Mouse (Mus musculus): ENCODE data around the gene Pitx3.
"Not testable (repeated sequence)": the region's sequence is repeated elsewhere in the genome, so short reads cannot be mapped to it uniquely, and the experiment has no call there.

Gene Pitx3

DNA sequence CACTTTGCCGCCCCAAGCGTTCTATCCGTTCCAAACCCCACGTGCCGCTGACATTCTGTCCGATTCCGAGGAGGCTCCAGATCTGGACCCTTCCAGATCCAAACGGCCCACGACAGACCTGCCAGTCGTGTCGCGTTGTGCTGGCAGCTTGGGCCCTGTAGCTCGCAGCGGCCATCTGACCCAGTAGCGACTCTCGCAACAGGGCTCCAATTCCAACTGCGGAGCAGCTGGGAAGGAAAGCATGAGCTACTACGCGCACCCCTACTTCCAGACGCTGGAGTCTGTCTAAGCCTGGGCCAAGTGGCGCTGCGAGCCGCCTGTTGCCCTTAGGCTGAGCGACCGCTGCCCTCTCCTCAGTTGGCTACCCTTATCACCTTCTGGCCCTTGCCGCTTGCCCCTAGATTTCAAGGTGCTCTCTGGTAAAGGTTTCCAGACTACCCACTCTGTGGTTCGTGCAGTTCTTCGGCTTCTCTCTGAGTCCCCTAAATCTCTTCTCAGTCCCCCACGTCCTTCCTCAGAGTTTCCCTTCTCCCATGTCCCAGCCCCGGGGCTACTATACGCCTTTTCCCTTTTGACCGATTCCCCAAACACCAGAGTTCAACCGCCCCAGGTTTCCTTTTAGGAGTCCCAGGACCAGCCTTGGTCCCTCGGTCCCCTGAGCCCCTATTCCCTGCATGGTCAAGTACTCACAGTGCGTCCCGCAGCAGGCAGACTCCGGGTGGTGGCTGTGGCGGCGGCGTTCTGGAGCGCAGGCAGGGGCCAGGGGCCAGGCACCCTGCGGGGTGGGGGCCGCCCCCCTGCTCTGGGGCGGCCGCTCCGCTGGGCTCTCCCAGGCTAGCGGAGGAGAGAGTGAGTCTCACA lies at the start of gene Pitx3:
Pitx3 (minus strand) TSS at position 816 of the 861 bp plus-strand sequence.
- peak; percentile 11 for DNase-seq (ENCODE audit: low spot score)

DNA sequence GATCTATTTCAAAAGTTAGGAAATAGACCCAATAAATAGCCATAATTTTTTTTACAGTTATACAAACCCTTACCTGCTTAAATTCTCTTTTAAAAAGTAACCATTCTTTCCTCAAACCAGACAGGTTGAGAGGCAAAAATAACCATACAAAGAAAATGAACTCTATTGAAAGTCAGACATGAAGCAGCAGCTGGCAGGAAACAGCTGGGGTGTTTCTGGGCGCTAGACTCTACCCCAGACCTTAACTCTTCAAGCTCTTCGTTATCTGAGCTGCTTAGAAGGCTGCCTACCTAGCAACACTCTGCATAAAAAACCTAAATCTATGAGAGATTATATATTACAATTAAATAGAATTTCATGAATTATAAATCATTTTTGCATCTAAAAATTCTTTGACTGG lies 39.1 kb upstream of the Pitx3 start:
- DNase-seq (ENCODE audit: low spot score) = no peak

- DNase-seq (ENCODE audit: low spot score) = no peak
Observed at GRCm38 (mm10) chr19:46186611-46187010, 38.5 kb upstream of the Pitx3 start.

DNA sequence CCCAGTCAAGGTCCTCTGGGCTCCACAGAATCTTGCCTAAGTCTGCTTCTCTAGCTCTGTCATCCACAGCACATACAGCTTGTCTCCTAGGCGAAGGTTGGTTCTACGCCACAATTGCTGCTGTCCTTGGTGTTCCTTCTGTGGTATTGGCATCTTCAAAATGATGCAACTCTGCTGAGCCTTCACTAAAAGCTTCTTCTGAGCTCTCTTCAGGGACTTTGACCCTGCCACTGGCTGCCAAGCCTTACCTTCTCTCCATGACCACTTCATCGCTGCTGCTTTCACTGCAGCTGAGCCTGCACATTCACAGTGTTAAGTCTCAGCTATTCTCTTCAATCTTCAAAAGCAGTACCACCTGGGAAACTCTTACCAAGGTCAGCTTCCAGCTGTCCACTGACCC lies 34.1 kb upstream of the Pitx3 start:
- DNase-seq (ENCODE audit: low spot score) = no peak

GRCm38 (mm10) chr19:46180274-46180673 lies 32.1 kb upstream of the Pitx3 start:
- DNase-seq (ENCODE audit: low spot score) = no peak

GRCm38 (mm10) chr19:46177046-46177445 lies 28.9 kb upstream of the Pitx3 start:
- DNase-seq (ENCODE audit: low spot score) = no peak

- no peak for DNase-seq (ENCODE audit: low spot score)
Observed at GRCm38 (mm10) chr19:46175173-46175572, 27.0 kb upstream of the Pitx3 start.

DNA sequence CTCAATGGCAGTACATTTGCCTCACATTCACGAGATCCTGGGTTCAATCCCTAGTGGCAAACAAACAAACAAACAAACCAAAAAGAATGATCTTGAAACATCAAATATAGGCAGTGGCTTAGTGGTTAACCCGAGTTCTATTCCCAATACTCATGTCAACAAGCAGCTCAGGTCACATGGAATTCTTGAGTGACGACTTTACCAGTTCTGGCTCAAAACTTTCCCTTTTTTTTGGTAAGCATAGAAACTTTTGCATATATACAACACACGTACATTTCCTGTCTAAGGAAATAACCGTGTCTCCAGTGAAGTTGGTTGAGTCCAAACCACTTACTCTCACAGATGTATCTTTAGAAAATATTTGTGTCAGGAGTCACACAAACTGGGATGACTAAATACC lies 24.4 kb upstream of the Pitx3 start:
- DNase-seq (ENCODE audit: low spot score) = no peak

GRCm38 (mm10) chr19:46169913-46170312 lies 21.8 kb upstream of the Pitx3 start:
- DNase-seq (ENCODE audit: low spot score) = no peak

- DNase-seq (ENCODE audit: low spot score) = no peak
Observed at GRCm38 (mm10) chr19:46169396-46169795, 21.3 kb upstream of the Pitx3 start.

DNA sequence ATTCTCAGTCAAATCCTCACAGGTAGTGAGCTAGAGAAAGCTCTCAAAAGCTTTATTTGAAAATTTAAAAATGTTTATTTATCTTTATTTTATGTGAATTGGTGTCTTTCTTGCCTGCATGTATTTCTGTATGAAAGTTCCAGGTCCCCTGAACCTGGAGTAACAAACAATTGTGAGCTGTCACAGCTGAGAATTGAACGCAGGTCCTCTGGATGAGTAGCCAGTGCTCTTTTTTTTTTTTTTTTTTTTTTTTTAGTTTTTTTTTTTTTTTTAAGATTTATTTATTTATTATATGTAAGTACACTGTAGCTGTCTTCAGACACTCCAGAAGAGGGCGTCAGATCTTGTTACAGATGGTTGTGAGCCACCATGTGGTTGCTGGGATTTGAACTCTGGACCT lies 19.0 kb upstream of the Pitx3 start:
- DNase-seq (ENCODE audit: low spot score) = not testable (repeated sequence)

DNA sequence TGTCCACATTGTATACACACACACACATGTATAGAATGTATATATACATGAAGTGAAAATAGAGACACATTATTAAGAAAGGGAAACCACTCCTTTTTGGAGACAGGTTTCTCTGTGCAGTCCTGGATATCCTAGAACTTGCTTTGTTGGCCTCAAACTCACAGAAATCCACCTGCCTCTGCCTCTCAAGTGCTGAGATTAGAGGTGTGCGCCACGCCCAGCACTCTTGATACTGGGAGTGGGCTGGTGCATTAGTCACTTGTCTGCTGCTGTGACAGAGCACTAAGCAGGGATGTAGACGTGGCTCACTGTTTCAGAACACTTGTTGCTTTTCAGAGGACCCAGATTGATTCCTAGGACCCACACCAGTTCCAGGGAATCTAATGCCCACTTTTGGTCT lies 17.8 kb upstream of the Pitx3 start:
- DNase-seq (ENCODE audit: low spot score) = no peak

DNA sequence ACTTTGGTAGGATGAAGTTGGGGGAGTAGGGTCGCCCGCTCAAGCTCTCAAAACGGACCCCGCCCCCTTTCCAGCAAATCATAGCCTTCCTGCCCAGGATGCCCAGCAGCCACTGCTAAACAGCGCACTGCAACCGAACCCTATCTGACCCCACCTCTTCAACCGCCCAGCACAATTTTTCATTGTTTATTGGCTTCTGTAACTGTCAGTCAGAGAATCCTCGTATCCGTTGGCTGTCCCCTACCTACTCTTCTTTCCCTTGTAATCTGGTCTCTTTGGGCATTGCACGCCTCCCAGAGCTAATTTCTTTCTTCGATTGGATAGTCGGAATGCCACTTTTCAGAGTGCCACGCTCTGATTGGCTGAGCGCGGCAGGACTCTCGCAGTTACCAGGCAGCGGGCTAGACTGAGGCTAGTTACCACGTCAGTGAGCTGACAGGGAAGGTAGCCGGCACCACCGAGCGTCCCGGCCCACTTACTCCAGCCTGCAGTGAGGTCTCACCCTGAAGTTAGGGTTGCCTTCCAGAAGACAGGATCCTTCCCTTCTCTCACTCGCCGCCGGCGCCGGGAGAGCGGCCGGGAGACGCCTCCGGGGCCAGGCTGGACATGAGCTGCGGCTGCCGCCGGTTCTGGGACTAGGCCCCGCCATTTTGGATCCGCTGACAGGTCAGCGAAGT lies 4.1 kb upstream of the Pitx3 start, which contains the start of gene Gbf1:
Gbf1 (plus strand) TSS at position 383 of the 677 bp plus-strand sequence.
- DNase-seq (ENCODE audit: low spot score) = peak; percentile 84

DNA sequence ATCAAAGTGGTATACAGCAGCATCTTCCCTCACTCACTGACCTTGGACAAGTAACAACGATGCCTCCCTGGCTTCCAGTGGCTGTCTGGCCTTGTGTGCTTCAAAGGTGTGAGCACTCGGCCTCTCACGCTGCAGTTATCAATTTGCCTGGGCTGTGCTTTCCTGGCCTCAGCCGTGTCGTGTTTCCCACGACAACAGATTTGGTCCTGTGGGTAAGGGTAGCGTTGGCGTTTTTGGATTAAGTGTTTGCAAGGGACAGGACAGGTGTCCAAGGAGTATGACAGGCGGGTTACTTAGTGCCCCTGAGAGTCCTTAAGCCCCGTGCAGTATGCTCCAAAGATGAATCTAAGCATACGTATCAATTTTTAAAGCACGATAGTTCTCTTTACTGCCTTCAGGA lies 965 bp upstream of the Pitx3 start:
- DNase-seq (ENCODE audit: low spot score) = no peak

DNA sequence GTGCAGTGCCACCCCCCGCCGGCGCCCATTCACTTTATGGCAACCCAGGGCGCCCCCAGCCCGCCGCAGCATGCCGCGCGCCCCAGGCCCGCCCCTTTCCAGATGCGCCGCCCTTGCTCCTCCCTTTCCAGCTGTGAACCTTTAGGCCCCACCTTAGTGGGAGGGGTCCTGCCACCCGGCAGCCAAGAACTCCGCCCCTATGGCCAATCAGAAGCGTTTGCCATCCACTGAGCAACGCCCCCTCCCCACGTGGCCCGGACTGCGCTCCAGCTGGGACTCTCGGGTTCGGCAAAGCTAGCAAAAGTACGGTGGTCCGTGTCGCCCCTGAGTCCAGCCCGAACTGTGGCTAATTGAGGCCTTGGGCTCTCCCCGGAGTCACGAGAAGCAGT lies 240 bp upstream of the Pitx3 start:
- DNase-seq (ENCODE audit: low spot score) = peak; percentile 63

DNA sequence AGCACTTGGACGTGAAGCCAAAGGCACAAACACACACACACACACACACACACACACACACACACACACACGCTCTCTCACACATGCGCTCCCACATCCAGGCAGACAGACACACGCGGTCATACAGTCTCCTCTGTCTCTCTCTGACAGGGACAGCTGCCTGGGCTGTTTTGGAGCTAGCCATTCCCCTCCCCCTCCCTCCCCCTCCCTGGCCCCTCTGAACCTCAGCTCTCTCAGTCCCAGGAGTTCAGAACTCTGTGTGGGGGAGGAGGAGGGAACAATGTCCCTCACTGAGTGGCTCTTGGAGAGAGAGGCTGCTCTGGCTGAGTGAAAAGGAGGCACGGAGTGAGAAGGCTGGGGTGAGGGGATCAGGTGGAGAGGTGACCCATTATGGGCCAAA lies 7.0 kb downstream of the Pitx3 start:
- DNase-seq (ENCODE audit: low spot score) = no peak

- DNase-seq (ENCODE audit: low spot score) = no peak
Observed at GRCm38 (mm10) chr19:46140324-46140723, 7.8 kb downstream of the Pitx3 start.

DNA sequence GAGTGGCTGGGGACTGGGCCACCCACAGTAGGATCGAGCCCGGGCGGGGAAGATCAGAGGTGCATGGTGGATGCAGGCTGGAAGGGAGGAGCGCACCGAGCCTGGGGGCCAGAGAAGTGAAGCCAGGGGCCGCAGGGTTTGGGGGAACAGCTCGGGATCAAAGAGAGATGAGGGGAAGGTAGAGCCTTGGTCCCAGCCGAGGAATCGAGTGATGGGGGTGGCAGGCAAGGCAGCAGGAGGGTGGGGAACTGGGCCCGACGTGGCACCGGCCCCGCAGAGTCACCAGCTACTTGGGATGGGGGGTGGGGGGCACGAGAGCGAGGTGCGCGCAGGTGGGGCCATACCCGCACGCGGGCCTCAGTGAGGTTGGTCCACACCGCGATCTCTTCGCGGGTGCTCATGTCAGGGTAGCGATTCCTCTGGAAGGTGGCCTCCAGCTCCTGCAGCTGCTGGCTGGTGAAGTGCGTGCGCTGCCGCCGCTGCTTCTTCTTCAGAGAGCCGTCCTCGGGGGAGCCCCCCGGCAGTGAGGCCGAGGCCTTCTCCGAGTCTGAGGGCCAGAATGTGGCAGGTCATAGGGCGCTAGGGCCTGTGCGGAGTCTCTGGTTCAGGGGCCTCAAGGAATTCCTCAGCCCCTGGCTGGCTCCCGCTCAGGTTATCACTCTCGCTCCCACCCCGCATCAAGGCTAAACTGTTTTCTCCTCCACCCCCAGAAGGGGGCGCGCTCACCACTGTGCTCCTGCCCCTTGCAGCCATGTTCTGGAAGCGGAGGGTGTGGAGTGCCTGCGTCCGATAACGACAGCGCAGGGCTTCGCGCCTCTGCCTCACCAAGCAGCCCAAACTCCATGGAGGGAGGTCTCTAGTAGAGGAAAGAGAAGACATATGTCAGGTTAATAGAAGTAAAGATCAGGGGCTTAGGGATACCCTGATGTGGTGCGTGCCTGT lies 11.2 kb downstream of the Pitx3 start:
- DNase-seq (ENCODE audit: low spot score) = peak; percentile 31

DNA sequence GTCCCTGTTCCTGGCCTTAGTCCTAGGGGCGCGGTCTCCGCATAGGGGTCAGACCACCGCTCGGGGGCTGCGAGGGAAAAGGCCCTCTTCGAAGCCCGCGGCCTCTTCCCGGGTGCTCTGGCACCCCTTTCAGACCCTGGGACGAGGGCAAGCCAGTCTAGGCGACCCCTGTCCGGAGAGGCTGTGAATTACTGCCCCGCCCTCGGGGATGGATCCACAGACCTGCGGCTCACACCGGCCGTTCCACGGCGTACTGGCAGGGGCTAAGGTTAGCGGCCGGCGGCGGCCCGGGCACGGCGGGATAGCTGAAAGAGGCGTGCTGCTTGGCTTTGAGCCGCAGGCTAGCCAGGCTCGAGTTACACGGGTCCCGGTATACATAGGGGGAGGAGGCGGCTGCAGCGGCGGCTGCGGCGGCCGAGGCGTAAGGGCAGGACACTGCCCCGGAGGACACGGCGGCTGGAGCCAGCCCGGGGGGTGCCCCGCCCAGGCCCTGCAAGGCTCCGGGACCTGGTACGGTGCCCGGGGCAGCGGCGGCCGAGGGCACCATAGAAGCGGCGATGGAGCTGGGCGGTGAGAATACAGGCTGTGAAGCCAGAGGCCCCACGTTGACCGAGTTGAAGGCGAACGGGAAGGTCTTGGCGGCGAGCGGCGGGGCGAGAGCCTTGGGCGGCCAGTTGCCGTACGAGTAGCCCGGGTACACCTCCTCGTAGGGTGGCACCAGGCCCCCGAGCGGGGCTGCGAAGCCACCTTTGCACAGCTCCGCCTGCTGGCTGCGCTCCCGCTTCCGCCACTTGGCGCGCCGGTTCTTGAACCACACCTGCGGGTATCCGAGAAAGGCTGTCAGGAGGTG lies 12.1 kb downstream of the Pitx3 start:
- DNase-seq (ENCODE audit: low spot score) = peak; percentile 43

DNA sequence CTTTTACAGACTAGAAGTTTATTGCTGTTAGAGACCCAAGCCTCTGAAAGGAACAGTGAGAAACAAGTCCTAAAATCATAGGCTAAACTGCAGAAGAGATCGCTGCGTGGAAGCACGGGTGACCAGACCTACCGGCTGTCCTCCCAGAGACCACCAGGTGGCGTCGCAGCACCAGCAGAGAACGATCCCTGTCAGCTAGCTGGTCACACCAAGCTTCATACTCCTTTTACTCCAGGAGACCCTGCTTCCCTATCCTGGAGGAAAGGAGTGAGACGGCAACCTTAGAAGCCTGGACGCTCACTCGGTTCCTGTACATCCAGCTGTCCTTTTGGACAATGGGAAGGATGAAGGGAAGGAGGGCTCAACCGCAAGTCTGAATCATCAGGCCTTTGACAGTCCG lies 12.8 kb downstream of the Pitx3 start:
- peak; percentile 83 for DNase-seq (ENCODE audit: low spot score)

DNA sequence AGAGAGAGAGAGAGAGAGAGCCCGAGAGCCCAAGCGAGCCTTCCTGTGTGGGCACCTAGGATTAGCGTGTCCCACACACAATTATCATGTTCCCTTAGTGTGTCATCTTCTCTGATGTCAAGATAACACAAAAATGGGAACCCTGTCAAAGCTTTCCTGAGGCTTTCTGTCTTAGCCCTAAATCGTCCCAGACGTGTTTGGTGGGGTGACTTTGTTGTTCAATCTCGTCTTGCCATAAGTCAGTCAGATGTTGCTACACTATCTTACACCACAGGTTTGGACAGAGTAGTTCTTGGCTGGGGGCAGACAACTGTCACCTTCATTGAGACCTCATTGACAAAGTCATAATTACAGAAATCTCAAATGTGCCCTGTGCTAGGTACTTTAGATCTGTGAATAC lies 15.5 kb downstream of the Pitx3 start:
- no peak for DNase-seq (ENCODE audit: low spot score)

All from ovary, postnatal 10 days (tissue).